Mouse (Mus musculus) right cerebral cortex, postnatal 4 days (tissue): ENCODE data around the gene Zfhx3.

ENCODE experiments used
- DNase-seq: peaks from one replicate; pipeline ENCODE4 v3.0.0-alpha.2; 2022

The Zfhx3 gene

GRCm38 (mm10) chr8:108554578-108555245 lies 612.3 kb downstream of the Zfhx3 start:
- DNase-seq: no peak

GRCm38 (mm10) chr8:108563420-108563819 lies 621.0 kb downstream of the Zfhx3 start:
- no peak for DNase-seq

- DNase-seq: no peak
Measured at GRCm38 (mm10) chr8:108563934-108564564, 621.6 kb downstream of the Zfhx3 start.

- no peak for DNase-seq
Measured at GRCm38 (mm10) chr8:108566035-108566434, 623.6 kb downstream of the Zfhx3 start.

- DNase-seq: no peak
Measured at GRCm38 (mm10) chr8:108573295-108574017, 631.0 kb downstream of the Zfhx3 start.

GRCm38 (mm10) chr8:108574101-108574500 lies 631.7 kb downstream of the Zfhx3 start:
- DNase-seq: no peak

GRCm38 (mm10) chr8:108577571-108577970 lies 635.1 kb downstream of the Zfhx3 start:
- no peak for DNase-seq

- no peak for DNase-seq
Measured at GRCm38 (mm10) chr8:108578388-108578787, 635.9 kb downstream of the Zfhx3 start.

GRCm38 (mm10) chr8:108579808-108580207 lies 637.4 kb downstream of the Zfhx3 start:
- DNase-seq: no peak

GRCm38 (mm10) chr8:108580364-108580763 lies 637.9 kb downstream of the Zfhx3 start:
- no peak for DNase-seq

GRCm38 (mm10) chr8:108581557-108581956 lies 639.1 kb downstream of the Zfhx3 start:
- DNase-seq: no peak

- DNase-seq: no peak
Measured at GRCm38 (mm10) chr8:108582251-108582650, 639.8 kb downstream of the Zfhx3 start.

GRCm38 (mm10) chr8:108583261-108583660 lies 640.8 kb downstream of the Zfhx3 start:
- no peak for DNase-seq

GRCm38 (mm10) chr8:108583867-108584661 lies 641.6 kb downstream of the Zfhx3 start:
- DNase-seq: no peak

GRCm38 (mm10) chr8:108584662-108584978 lies 642.2 kb downstream of the Zfhx3 start:
- no peak for DNase-seq

- DNase-seq: no peak
Measured at GRCm38 (mm10) chr8:108591037-108591436, 648.6 kb downstream of the Zfhx3 start.

GRCm38 (mm10) chr8:108592028-108592724 lies 649.7 kb downstream of the Zfhx3 start:
- no peak for DNase-seq

GRCm38 (mm10) chr8:108592990-108593589 lies 650.6 kb downstream of the Zfhx3 start:
- DNase-seq: no peak

- DNase-seq: no peak
Measured at GRCm38 (mm10) chr8:108593891-108594290, 651.4 kb downstream of the Zfhx3 start.

GRCm38 (mm10) chr8:108594361-108595060 lies 652.1 kb downstream of the Zfhx3 start:
- DNase-seq: no peak

GRCm38 (mm10) chr8:108595061-108595419 lies 652.6 kb downstream of the Zfhx3 start:
- no peak for DNase-seq
